Mouse (Mus musculus) frontal cortex, postnatal 10 days (tissue): ENCODE measurements around the gene Ift43.

Source experiments
- DNase-seq, 2 experiments: peaks; one replicate each; pipeline ENCODE4 v3.0.0; 2022; ENCODE audit warnings: low spot score in 2 of 2, mixed read lengths in 1 of 2

Gene Ift43

DNA sequence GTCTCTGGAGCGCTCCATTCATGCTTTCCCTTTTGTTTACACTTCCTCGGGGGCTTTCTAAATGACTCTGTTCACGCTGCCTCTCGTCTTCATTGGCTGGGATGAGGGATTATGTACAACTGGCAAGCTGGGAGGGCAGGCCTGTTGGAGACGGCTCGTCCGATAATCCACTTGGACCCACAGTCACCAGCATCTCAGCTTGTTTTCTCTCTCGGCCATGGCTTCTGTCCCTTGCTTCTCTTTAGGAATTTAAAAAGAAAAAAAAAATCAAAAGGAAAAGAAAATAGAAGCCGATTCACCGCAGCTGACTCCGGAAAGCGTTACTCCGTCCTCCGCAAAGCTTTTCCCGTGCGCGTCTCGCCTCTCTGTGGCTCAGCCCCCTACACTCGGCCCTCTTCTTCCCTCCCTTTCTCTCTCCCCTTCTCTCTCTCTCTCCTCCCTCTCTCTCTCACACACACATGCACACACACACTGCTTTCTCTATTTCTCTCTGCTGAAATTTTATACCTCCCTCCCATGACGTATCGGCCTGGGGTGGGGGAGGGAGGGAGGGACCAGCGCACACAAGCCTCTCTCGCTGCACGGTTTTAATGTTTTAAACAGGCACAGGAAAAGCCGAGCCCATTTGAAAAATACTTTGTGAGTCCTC lies 3.7 kb upstream of the Ift43 start, which contains the start of gene Tgfb3:
Gene Tgfb3, minus strand, starts transcription at position 489 of the 649 bp plus-strand sequence.
- no peak for DNase-seq

DNA sequence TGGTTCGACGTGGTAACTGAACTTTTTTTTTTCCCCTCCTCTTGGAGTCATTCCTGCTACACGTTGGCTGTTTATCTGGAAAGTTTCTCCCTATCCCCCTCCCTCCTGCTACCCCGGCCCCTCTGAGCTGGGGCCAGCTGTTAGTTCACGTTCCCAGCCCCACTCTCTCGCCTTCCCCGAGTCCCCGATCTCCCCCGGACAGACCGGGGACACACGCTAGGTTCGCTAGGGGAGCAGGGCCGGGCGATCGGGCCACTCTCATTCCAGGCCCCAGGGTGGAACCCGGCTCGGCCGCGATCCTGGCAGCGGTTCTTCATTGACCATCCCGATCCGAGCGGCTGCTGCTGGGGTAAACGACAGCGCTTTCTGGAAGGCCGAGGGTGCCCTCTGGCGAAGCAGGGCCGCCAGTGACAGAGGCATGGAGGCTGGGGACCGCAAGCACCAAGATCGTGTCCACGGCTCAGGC lies 3.1 kb upstream of the Ift43 start:
- DNase-seq, result peak; percentile 77 to 90

- DNase-seq, result no peak
These were observed 3.5 kb downstream of the Ift43 start for GRCm38 (mm10) chr12:86085873-86086272.

- DNase-seq, result no peak
These were observed 4.2 kb downstream of the Ift43 start for GRCm38 (mm10) chr12:86086550-86086949.

- no peak for DNase-seq
These were observed 5.7 kb downstream of the Ift43 start for GRCm38 (mm10) chr12:86088042-86088441.

DNA sequence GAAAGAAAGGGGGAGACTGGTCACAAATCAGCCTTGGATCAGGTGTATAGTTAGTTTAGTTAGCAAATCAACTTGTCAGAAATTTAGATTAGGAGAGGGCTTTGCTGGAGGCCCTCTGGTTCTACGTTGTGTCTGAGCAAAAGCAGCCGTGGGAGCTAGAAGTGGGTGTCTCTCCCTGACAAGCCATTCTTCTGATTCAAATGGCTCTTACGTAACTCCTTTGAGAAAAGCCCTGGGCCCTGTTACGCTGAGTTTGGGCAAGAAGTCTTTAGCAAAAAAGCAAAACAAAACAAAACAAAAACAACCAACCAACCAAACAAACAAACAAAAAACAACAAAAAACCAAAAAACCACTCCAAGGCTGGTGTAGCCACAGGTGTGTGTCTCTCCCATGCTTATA lies 8.4 kb downstream of the Ift43 start:
- no peak for DNase-seq

- no peak for DNase-seq
These were observed 9.3 kb downstream of the Ift43 start for GRCm38 (mm10) chr12:86091601-86092132.

DNA sequence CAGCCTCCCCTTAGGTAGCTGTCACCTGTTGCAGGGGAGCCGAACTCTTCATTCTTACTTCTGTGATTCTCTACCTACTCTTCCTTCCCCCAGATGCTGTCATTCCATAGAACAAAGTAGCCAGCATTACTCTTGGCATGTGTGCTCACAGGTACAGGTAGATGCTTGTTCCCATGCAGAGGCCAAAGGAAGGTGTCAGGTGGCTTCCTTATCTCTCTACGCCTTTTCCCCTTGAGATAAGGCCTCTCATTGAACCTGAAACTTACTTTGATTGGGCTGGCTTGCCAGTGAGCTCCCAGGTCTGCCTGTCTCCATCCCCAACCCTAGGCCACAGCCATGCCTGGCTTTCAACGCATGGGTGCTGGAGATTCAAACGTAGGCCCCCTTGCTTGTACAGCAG lies 11.7 kb downstream of the Ift43 start:
- no peak for DNase-seq

- no peak for DNase-seq
These were observed 13.5 kb downstream of the Ift43 start for GRCm38 (mm10) chr12:86095806-86096205.

DNA sequence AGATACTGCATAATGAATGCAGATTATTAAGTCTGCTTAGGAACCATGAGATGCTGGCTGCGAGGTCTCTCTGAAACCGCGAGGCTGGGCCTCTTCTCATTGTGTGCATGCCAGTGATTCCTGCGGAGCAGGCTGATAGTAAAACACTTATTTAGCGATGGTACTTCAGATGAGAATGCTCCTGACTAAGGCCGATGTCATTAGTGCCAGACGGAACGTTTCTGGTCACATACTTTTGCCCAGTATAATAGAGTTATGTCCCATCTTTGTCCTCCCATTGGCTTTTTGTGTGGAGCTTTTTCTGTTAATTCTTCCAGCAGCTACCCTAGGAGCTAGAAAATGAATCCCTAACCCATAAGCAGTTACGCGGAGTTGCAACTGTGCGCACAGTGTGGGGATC lies 15.4 kb downstream of the Ift43 start:
- no peak for DNase-seq

DNA sequence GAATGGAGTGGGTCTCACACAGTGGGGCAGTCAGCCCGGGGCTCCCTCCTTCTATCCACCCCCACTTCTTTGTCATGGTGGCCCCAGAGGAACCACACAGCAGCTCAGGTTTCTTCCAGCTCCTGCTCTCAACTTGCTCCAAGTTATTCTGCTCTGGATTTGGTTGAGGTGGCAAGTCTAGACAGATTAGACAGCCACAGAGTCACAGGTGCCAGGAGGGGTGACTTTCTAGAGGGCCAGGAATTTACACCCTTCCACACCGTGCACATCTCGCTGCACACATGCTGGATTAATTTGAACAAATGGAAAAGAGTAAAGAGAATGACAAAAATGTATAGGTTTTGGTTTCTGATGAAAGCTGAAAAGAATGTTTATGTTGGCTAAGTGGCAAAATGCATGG lies 18.4 kb downstream of the Ift43 start:
- no peak for DNase-seq

DNA sequence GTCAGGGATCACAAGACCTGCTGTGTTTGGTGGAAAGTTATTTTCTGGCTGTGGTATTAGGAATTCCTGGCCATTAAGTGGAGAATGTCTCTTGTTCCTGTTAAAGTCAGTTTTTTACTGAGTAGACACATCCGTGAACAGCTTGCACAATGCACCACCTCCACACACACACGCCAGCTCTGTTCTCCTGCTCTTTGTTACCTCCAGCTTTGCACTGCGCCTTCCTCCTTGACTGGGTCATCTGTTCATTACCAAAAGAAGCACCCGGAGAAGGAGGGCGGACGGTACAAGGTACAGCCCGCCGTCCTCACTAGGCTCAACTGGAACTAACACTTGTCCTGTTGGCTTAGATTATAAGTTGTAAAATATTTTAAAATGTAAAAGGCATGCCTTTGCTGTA lies 20.3 kb downstream of the Ift43 start:
- no peak for DNase-seq

GRCm38 (mm10) chr12:86103391-86103790 lies 21.1 kb downstream of the Ift43 start:
- DNase-seq, result no peak

GRCm38 (mm10) chr12:86103852-86104251 lies 21.5 kb downstream of the Ift43 start:
- no peak for DNase-seq

DNA sequence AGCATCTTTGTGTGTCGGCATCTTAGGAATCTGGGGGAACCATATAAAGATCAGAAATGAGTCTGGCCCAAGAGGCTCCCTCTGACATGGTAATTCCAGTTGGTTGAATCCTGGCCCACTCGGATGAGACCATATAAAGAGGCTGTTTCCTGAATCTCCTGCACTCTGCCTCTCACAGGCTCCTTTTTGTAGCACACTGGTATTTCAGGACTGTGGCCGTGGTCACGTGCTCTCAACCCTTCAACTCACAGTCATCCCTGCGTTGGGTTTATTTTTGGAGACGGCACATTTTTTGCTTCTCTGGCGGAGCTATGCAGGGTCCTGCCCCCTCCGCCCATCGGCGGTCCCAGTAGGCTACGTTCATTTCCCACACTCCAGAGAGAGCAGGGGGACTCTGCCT lies 22.0 kb downstream of the Ift43 start:
- DNase-seq, result no peak

GRCm38 (mm10) chr12:86105546-86105945 lies 23.2 kb downstream of the Ift43 start:
- DNase-seq, result no peak

- DNase-seq, result no peak
These were observed 23.7 kb downstream of the Ift43 start for GRCm38 (mm10) chr12:86106086-86106485.

DNA sequence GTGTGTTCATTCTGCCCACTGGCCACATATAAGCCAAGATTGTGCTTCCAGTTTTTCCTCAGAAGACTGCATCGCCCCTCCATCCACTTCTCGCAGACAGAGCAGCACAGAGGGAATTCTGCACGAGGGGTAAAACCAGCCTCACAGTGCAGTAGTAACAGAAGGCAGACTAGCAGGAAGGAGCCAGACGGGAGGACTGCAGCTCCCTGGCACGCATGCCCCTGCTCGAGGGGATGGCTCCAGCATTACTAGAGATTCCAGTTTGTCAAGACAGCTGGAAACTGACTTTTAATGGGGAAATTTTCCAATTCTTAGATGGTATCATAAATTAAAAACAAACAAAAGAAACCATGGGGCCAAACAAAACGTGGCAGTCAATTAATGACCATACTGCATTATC lies 25.3 kb downstream of the Ift43 start:
- DNase-seq, result no peak

- no peak for DNase-seq
These were observed 27.2 kb downstream of the Ift43 start for GRCm38 (mm10) chr12:86109531-86109930.

GRCm38 (mm10) chr12:86110637-86111036 lies 28.3 kb downstream of the Ift43 start:
- DNase-seq, result no peak

- DNase-seq, result no peak
These were observed 34.0 kb downstream of the Ift43 start for GRCm38 (mm10) chr12:86116295-86116835.

GRCm38 (mm10) chr12:86124016-86124415 lies 41.7 kb downstream of the Ift43 start:
- DNase-seq, result no peak

DNA sequence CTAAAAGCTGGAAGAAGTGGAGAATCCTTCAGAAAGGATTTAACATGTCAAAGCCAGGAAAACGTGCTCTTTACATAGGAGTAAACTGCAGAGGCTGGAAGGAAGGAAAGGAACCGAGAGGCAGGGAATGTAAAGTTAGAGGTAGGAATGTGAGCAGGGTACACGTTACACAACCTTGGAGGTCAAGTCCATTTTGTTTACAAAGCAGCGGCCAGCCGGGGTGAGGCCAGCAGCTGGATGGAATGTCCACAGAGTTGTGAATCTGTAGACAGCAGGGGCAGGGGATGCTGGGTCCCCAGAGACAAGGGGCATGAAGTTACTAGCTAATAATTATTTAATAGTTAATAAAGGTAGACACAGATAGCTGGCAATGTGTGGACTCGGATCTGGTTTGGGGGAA lies 45.8 kb downstream of the Ift43 start:
- DNase-seq, result no peak
